Mouse (Mus musculus) cortical plate, adult 2 months (tissue): Measurements from ENCODE around the gene Pyroxd2.

ENCODE experiments used
- CTCF ChIP-seq: fragments of 200-500 bp; IDR thresholded peaks from 2 replicates; pipeline ENCODE4 v1.5.1; 2011; ENCODE audit warnings: mild to moderate bottlenecking, control low read depth, low read length; ENCODE audit not compliant: insufficient read depth; ENCODE audit errors: extremely low read depth
- POLR2A ChIP-seq: fragments of 200-500 bp; IDR thresholded peaks from 2 replicates; pipeline ENCODE4 v1.6.1; 2011; ENCODE audit warnings: mild to moderate bottlenecking, low read length, control low read depth; ENCODE audit not compliant: insufficient read depth; ENCODE audit errors: extremely low read depth

GRCm38 (mm10) chr19:42744162-42744586 is 8.4 kb downstream of the Pyroxd2 start:
- TF ChIP-seq CTCF, result peak; percentile 85
- no peak for TF ChIP-seq POLR2A
